In the genomic region with DNA sequence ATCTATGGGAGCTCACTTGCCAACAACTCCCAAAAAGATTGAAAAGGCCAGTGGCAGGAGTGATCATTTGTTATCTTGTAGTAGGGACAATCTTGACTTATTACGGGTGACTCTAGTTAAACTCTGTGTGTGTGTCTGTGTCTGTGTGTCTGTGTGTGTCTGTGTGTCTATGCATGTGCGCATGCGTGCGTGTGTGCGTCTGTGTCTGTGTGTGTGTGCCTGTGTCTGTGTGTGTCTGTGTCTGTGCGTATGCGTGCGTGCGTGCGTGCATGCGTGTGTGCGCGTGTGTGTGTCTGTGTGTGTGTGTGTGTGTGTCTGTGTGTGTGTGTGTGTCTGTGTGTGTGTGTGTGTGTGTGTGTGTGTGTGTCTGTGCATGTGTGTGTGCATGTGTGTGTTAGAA, we compare ENCODE assay signal across 18 mouse cellular contexts.
DNase-seq lines count a peak whose midpoint lies in the region; ATAC-seq and TF ChIP-seq lines count a peak whose summit lies in the region.
"Had no signal": no experiment of that assay in that cellular context is flagged by ENCODE, and none has a peak within 500 bp of the region (broad histone marks: within the 10 kb centered on the region; RNA-seq: fewer than 3 reads in every experiment).

No protein-coding gene starts in this region.

- WGBS in hindbrain, embryonic 13.5 days = 98% methylated on average over 13 of the region's 13 CpGs
- whole genome bisulfite sequencing in hindbrain, embryonic 11.5 days = 94% methylated on average over 13 of the region's 13 CpGs
- whole genome bisulfite sequencing in neural tube, embryonic 12.5 days = 94% methylated on average over 13 of the region's 13 CpGs

- no peak for TF ChIP-seq CTCF in left cerebral cortex, adult 2 months (IDR thresholded peaks at IDR 0.05)

- intact Hi-C loops in left cerebral cortex, adult 2 months (cut with DNase I) = loop anchor here (5.0 kb wide), 1 partner anchor 60 kb away; no protein-coding TSS in a partner anchor

- DNase-seq in hindbrain, embryonic 11.5 days (ENCODE audit: low spot score) = no peak
- DNase-seq in left cerebral cortex, adult 2 months (ENCODE audit: extremely low spot score in 1 of 2, low spot score in 2 of 2) = no peak
- DNase-seq in left cerebral cortex, adult 18-20 months (ENCODE audit: low spot score in 2 of 2) = no peak
- no peak for DNase-seq in neural tube, embryonic 10.5 days (ENCODE audit: extremely low spot score, low spot score)
- DNase-seq: adrenal gland, adult 2 months; adrenal gland, postnatal 25 days; cerebellum, adult 18-20 months; cerebellum, adult 9-11 months; cerebellum, postnatal 36 days; gastrocnemius, postnatal 14 days; heart, adult 2 months; heart, postnatal 14 days had no signal

- H3K4me2 ChIP-seq in hindbrain, embryonic 13.5 days = no peak overlapping the region
- H3K4me2 ChIP-seq in hindbrain, embryonic 11.5 days (replicated peaks; ENCODE audit: low read depth, low read length) = no peak overlapping the region
- no peak overlapping the region for H3K4me2 ChIP-seq in neural tube, embryonic 12.5 days (replicated peaks)
- H3K4me2 ChIP-seq: embryonic facial prominence, embryonic 13.5 days; heart, embryonic 11.5 days; heart, embryonic 15.5 days had no signal

- H3K4me1 ChIP-seq in hindbrain, embryonic 13.5 days (replicated peaks) = peaks cover 5% of the 10 kb centered on the region; the same call in 1 of the 2 replicates
- no peaks in the 10 kb centered on the region for H3K4me1 ChIP-seq in hindbrain, embryonic 11.5 days (replicated peaks; ENCODE audit: control insufficient read depth, insufficient read depth, low read length)
- peaks cover 5% of the 10 kb centered on the region; the same call in 1 of the 2 replicates for H3K4me1 ChIP-seq in neural tube, embryonic 12.5 days
- H3K4me1 ChIP-seq: embryonic facial prominence, embryonic 13.5 days; heart, embryonic 15.5 days had no signal

- 0 out of 2 replicates have a peak, but pooled peaks have one; percentile 21 for ATAC-seq in hindbrain, embryonic 13.5 days (ENCODE audit: low FRiP score)
- ATAC-seq in hindbrain, embryonic 11.5 days (ENCODE audit: low FRiP score) = no peak
- peak; percentile 39; the same call in 1 of the 2 replicates for ATAC-seq in neural tube, embryonic 12.5 days (ENCODE audit: low FRiP score, low read depth)
- no peak for ATAC-seq in erythroblast, adult 5-6 weeks (replicated peaks; ENCODE audit: low FRiP score, poor library complexity, severe bottlenecking)

- H3K27me3 ChIP-seq in hindbrain, embryonic 13.5 days = no peaks in the 10 kb centered on the region
- no peaks in the 10 kb centered on the region for H3K27me3 ChIP-seq in hindbrain, embryonic 11.5 days (ENCODE audit: control insufficient read depth, insufficient read depth, low read length)
- H3K27me3 ChIP-seq in neural tube, embryonic 12.5 days (replicated peaks) = no peaks in the 10 kb centered on the region
- H3K27me3 ChIP-seq: embryonic facial prominence, embryonic 13.5 days; heart, embryonic 15.5 days had no signal

- no peaks in the 10 kb centered on the region for H3K36me3 ChIP-seq in hindbrain, embryonic 13.5 days
- H3K36me3 ChIP-seq in hindbrain, embryonic 11.5 days (ENCODE audit: control insufficient read depth, insufficient read depth, low read length) = no peaks in the 10 kb centered on the region
- H3K36me3 ChIP-seq in neural tube, embryonic 12.5 days = no peaks in the 10 kb centered on the region
- H3K36me3 ChIP-seq: embryonic facial prominence, embryonic 13.5 days; heart, embryonic 15.5 days had no signal

- H3K27ac ChIP-seq in hindbrain, embryonic 13.5 days = peak overlapping the region; percentile 30
- no peak overlapping the region for H3K27ac ChIP-seq in hindbrain, embryonic 11.5 days (ENCODE audit: low read depth, low read length)
- H3K27ac ChIP-seq in left cerebral cortex, adult 2 months = peak overlapping the region; percentile 59; the same call in 1 of the 2 replicates
- no peak overlapping the region for H3K27ac ChIP-seq in neural tube, embryonic 12.5 days
- H3K27ac ChIP-seq: embryonic facial prominence, embryonic 13.5 days; heart, adult 2 months; heart, embryonic 15.5 days had no signal

- H3K4me3 ChIP-seq in hindbrain, embryonic 13.5 days = no peak overlapping the region
- no peak overlapping the region for H3K4me3 ChIP-seq in hindbrain, embryonic 11.5 days (ENCODE audit: low read depth, low read length)
- H3K4me3 ChIP-seq in left cerebral cortex, adult 2 months = no peak overlapping the region
- H3K4me3 ChIP-seq in neural tube, embryonic 12.5 days = no peak overlapping the region
- H3K4me3 ChIP-seq: embryonic facial prominence, embryonic 13.5 days; heart, adult 2 months; heart, embryonic 15.5 days had no signal

- no peak overlapping the region for H3K9ac ChIP-seq in hindbrain, embryonic 13.5 days
- no peak overlapping the region for H3K9ac ChIP-seq in hindbrain, embryonic 11.5 days (ENCODE audit: low read depth, low read length)
- H3K9ac ChIP-seq in neural tube, embryonic 12.5 days = no peak overlapping the region
- H3K9ac ChIP-seq: embryonic facial prominence, embryonic 13.5 days; heart, embryonic 15.5 days had no signal

- H3K9me3 ChIP-seq in hindbrain, embryonic 13.5 days = no peaks in the 10 kb centered on the region
- no peaks in the 10 kb centered on the region for H3K9me3 ChIP-seq in hindbrain, embryonic 11.5 days (ENCODE audit: control insufficient read depth, low read length)
- no peaks in the 10 kb centered on the region for H3K9me3 ChIP-seq in neural tube, embryonic 12.5 days
- H3K9me3 ChIP-seq: embryonic facial prominence, embryonic 13.5 days; heart, embryonic 15.5 days had no signal

Comparison
In these comparisons a context has a peak if more than half of its experiments do, and no peak if none do; other contexts are left out.
1. ATAC-seq: peak in hindbrain, embryonic 13.5 days (single experiment) and neural tube, embryonic 12.5 days (single experiment); none in hindbrain, embryonic 11.5 days (single experiment) and erythroblast, adult 5-6 weeks (single experiment).
2. H3K27ac ChIP-seq: peak in hindbrain, embryonic 13.5 days (single experiment) and left cerebral cortex, adult 2 months (single experiment); none in hindbrain, embryonic 11.5 days (single experiment) and neural tube, embryonic 12.5 days (single experiment).